Mouse (Mus musculus): Measurements from ENCODE around the gene Kdf1. TPM values are rescaled to one million over a fixed set of nuclear protein-coding genes. Genes with fewer than 3 reads are reported as not detected.
A peak's percentile ranks its signal among the peaks of the same experiment; 100 is the strongest.

Gene Kdf1
- total RNA-seq, 2 experiments from 2014 or later: not detected

GRCm38 (mm10) chr4:133545272-133546231 lies 26.8 kb downstream of the Kdf1 start, which contains the start of gene Nudc:
TSS of gene Nudc (minus strand) at chr4:133545996.
- intact Hi-C loops (cut with DNase I): no loop called here

GRCm38 (mm10) chr4:133552029-133552428 lies 33.3 kb downstream of the Kdf1 start:
- no peak for DNase-seq
- intact Hi-C loops (cut with DNase I): no loop called here

More at GRCm38 (mm10) chr4:133545272-133546231, 26.8 kb downstream of the Kdf1 start, which contains the start of gene Nudc:
- peak; percentile 90 to 95 for DNase-seq

DNA sequence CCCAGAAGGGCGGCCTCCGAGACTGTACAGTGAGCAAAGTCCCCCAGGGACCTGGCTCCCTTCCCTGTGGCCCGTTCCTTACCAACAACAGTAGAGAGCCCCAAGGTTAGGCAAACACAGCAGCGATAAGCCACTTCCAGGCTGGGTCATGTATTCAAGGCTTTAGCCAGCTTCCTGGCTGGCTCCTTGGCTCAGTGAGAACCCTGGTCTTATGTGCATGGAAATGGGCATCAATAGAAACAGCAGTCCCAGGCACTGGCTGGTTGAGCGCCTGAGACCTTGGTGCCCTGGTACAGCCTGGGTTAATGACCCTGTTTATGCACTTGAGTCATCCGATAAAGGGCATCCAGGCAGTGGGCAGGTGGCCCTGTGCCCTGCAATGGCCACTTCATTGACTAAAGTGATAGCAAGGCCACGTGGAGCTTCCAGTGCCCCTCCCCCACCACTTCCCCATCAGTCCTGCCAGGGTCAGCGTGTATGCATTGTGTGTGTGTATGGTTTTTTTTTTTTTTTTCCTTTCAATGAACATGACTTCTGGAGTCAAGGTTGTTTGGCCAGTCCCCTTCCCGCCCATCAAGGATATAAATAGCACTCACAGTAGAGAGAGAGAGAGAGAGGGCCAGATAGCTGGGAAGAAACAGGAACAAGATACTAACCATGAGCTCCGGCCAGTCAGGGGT lies 34.1 kb downstream of the Kdf1 start, which contains the start of gene Nr0b2:
Nr0b2 (plus strand) TSS at position 609 of the 680 bp plus-strand sequence.
- DNase-seq: no peak
- intact Hi-C loops (cut with DNase I): no loop called here

- DNase-seq: no peak
- intact Hi-C loops (cut with DNase I): no loop called here
Measured at GRCm38 (mm10) chr4:133553448-133554330, 34.9 kb downstream of the Kdf1 start.

DNA sequence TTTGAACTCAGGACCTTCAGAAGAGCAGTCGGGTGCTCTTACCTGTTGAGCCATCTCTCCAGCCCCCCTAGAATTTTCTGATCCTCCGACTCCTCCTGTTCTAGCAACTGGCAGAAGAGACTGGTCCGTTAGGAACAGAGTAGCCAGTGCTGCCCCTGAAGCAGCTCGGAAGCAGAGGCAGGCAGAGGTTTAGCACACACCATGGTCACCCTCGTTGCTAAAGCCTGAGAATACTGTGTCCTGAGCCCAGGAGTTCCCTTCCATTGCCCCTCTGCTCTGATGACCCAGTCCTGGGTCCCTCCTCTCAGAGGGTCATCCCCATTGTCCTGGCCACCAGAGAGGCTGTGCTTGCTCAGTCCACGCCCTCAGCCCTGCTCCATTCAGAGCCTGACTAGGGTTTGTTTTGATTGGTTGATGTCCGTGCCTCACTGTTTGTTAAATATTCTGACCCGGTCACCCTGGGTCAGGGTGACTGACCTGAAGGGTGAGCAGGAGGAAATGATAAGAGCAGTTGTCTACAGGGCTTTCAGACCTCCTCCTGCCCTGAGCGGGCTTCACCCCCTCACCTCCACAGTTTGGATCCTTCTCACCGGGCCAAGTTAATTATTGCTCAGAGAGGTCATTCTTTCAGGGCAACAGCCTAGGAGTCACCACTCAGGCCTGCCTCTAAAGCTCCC lies 38.4 kb downstream of the Kdf1 start:
- no peak for DNase-seq
- intact Hi-C loops (cut with DNase I): no loop called here

GRCm38 (mm10) chr4:133559846-133560245 lies 41.1 kb downstream of the Kdf1 start:
- intact Hi-C loops (cut with DNase I): no loop called here
- no peak for DNase-seq

DNA sequence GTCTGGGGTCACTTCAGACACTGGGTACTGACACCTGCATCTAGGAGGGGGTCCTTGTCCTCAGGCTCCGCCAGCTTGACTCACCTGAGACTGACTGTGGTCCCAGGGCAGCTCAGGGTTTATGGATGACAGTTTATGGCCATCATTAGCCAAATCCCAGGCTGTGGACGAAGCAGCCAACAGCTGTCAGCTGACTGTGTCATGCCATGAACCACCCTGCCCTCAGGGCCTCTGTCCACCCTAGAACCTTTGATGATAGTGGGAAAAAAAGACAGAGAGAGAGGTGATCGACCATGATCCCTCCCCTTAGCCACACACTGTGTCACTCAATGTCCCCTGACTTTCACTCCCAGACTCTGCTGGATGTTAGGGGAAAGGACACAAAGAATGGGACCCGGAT lies 42.9 kb downstream of the Kdf1 start:
- intact Hi-C loops (cut with DNase I): no loop called here
- no peak for DNase-seq

- intact Hi-C loops (cut with DNase I): no loop called here
- no peak for DNase-seq
Measured at GRCm38 (mm10) chr4:133563123-133563571, 44.4 kb downstream of the Kdf1 start.

GRCm38 (mm10) chr4:133567251-133567650 lies 48.5 kb downstream of the Kdf1 start:
- no peak for DNase-seq

DNA sequence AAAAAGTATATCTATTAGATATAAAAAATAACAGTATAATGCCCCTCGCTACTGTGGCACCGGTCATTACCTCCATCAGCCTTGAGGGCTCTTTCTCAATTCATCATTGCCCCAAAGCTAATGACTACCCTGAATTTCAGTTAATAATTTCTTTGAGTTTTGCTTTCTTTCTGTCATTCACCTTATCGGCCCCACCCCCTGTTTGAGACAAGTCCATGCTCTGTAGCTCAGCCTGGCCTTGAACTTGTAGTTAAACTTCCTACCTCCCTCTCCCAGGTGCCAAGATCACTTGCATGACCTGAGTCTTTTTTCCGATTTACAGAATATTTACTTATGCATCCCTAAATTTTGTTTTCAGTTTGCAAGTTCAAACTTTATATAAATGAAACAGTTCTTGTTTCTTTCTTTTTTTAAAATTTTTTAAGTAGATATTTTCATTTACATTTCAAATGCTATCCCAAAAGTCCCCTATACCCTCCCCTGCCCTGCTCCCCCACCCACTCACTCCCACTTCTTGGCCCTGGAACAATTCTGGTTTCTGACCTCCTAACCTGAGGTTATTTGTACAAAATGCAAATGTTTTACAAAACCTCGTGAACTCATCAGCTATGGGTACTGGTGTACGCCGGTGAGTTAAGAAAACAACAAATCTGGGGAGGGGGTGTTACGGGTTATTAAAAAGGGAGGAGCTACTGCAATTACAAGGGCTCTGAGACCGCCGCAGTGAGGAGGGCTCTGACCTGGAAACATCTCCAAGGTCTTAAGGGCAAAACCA lies 50.7 kb downstream of the Kdf1 start:
- DNase-seq: no peak
- intact Hi-C loops (cut with DNase I): no loop called here

More at GRCm38 (mm10) chr4:133567251-133567650, 48.5 kb downstream of the Kdf1 start:
- intact Hi-C loops (cut with DNase I): no loop called here

DNA sequence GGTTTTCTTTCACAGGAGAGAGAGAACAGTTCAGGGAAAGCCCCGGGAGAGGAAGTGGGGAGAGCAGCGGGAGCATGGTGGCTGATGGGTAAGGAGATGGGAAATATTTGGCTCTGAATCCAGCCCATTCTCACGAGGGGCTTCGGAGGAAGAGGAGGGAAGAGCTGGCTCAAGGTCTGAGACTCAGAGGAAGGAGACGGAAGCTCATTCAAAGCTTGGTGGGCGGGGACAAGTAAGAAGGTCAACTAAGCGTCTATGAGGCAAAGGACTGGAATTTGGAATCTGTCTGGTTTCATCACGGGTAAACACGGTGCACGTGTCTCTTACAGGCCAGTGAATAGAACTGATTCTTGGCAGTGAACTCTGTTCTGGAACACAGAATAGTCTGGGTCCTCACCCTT lies 51.3 kb downstream of the Kdf1 start:
- intact Hi-C loops (cut with DNase I): no loop called here
- no peak for DNase-seq

DNA sequence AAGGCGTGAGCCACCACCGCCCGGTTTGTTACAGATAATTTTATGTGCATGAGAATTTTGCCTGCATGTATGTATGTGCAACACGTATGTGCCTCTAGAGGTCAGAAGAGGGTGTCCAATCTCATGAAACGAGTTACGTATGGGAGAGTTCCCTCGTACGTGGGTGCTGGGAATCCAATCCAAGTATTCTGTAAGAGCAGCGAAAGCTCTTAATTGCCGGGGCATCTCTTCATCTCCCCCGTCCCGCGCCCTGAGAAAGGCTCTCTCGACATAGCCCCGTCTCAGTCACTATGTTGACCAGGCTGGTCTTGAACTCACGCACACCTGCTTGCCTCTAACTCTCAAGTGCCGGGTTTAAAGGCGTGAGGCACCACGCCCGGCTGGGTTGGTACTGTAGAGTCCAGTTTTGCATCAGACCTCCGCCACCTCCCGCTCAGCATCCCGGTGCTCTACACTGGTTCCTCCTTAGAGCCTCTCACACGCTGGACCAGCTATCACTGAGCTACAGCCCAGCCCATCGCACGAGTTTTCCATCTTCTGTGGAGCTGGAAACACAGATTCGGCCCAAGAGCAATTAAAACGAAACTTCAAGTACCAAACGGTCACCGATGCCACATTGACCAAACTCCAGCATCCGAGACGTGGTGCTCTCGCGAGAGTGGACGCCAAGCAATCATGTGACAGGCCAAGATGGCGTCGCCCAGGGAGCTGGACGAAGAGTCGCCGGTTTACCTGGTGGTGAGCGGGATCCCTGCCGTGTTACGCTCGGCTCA lies 55.5 kb downstream of the Kdf1 start, which contains the start of gene Gpatch3:
Gpatch3 (plus strand) TSS at position 676 of the 773 bp plus-strand sequence.
- intact Hi-C loops (cut with DNase I): no loop called here

DNA sequence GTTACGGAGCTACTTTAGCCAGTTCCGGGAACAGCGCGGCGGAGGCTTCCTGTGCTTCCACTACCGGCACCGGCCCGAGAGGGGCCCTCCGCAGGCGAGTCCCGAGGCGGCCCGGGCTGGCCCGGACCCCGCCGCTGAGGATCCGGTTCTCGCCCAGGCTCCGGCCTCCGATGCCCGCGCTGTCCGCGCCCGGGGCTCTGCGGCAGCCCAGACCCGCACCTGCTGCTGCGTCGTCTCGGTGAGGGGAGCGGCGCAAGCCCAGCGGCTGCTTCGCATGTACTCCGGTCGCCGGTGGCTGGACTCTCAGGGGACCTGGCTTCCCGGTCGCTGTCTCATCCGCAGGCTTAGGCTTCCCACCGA lies 56.1 kb downstream of the Kdf1 start:
- no peak for DNase-seq
- intact Hi-C loops (cut with DNase I): no loop called here

More for the DNA sequence above, 55.5 kb downstream of the Kdf1 start, which contains the start of gene Gpatch3:
- peak; percentile 87 to 89 for DNase-seq

GRCm38 (mm10) chr4:133577983-133578382 lies 59.2 kb downstream of the Kdf1 start:
- no peak for DNase-seq
- intact Hi-C loops (cut with DNase I): no loop called here
